Mouse (Mus musculus) embryonic fibroblast, embryonic 13.5 days (primary cell): ENCODE results near the gene Stoml1.

Experiments used
- CTCF ChIP-seq: IDR thresholded peaks from 2 replicates; pipeline ENCODE4 v1.5.1; 2011; ENCODE audit warnings: mild to moderate bottlenecking, control low read depth, low read length, moderate library complexity, borderline replicate concordance; ENCODE audit not compliant: insufficient read depth
- POLR2A ChIP-seq: IDR thresholded peaks from 2 replicates; pipeline ENCODE4 v1.6.1; 2011; ENCODE audit warnings: low read depth, mild to moderate bottlenecking, control low read depth, low read length, moderate library complexity

DNA sequence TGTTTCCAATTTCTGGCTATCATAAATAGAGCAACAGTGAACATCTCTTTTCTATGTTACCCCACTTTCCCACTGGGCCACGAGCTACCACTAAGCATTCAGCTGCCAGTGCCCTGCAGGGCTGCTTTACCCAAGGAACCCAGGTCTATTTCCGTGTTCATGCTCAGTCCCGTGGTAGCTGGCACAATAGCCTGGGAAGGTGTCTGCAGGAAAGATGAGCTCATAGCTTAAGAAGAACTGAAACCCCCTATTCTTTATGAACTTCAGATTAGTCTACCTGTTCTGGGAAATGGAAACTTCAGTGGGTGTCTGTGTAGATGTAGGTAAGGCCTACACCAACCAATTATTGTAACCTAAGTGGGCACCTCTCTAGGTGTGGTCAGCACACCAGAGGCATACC, 12.4 kb downstream of the Stoml1 start:
- TF ChIP-seq POLR2A (no peak), CTCF (no peak)
